Mouse (Mus musculus): ENCODE measurements around the gene Amz2.
A peak's percentile ranks its signal among the peaks of the same experiment; 100 is the strongest.

Amz2 gene

DNA sequence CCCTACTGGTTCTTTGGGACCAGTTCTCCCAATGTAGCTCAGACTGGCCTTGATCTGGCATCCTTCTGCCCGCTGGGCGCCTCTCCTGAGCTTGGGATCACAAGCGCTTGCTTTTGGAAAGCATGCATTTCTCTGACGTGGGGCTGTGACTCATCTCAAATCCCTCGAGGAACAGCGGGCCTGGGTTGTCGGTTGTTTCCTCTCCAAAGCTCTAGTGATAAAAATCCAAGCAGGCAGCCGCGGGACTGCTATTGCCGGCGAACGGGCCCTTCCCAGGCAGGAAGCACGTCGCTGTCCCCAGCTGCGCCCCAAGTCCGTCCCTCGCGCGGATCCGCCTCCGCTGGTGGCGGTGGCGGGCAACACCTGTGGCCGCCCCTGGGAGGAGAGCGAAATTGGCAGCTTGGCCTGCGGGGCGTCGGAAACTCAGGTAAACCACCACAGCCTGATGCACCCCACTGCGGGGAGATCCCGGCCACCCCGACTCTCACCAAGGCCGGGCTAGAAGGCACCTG, 14.1 kb downstream of the Amz2 start:
- H3K27me3 ChIP-seq (ENCODE audit: control insufficient read depth, insufficient read depth, low read length, poor library complexity, severe bottlenecking): no peaks in the 10 kb centered on the region
- peak; percentile 87 for DNase-seq (ENCODE audit: low read depth, low spot score)
- H3K36me3 ChIP-seq (ENCODE audit: control insufficient read depth, insufficient read depth, low read length, poor library complexity, severe bottlenecking): no peaks in the 10 kb centered on the region; the same call in 1 of the 2 replicates

DNA sequence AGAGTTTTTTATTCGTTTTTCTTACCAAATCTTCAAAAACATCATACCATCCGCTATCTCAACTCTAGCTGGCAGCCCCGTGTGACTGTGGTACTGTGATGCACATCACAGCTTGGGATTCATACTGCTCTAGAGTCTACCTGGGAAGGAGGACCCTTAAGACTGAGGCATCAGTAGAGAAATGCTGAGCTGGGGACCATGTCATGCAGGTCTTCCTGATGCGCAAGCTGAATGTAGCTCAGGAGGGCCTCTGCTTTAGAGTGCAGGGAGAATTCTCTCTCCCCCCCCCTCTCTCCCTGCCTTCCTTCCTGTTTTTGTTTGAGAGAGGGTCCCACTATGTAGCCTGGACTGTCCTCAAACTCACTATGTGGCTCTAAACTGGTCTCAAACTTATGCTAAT, 14.9 kb downstream of the Amz2 start:
- no peaks in the 10 kb centered on the region for H3K27me3 ChIP-seq (ENCODE audit: control insufficient read depth, insufficient read depth, low read length, poor library complexity, severe bottlenecking)
- no peak for DNase-seq (ENCODE audit: low read depth, low spot score)
- no peaks in the 10 kb centered on the region; the same call in 1 of the 2 replicates for H3K36me3 ChIP-seq (ENCODE audit: control insufficient read depth, insufficient read depth, low read length, poor library complexity, severe bottlenecking)

DNA sequence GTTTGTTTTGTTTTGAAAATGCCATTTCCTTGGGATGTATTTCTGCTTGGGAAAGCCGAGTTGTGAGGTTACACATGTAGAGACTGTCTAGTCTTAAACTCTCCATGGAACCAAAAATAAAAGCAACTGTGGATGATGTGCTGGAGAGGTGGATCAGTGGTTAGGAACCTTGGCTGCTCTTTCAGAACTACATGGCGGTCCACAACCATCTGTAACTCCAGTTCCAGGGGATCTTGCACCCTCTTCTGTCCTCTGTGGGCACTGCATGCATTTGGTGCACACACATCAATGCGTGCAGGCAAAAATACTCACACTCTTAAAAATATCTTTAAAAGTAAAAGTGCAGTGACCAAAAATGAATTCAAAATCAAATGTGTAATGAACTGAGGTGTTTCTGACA, 15.4 kb downstream of the Amz2 start:
- peak; percentile 85 for DNase-seq (ENCODE audit: low read depth, low spot score)

DNA sequence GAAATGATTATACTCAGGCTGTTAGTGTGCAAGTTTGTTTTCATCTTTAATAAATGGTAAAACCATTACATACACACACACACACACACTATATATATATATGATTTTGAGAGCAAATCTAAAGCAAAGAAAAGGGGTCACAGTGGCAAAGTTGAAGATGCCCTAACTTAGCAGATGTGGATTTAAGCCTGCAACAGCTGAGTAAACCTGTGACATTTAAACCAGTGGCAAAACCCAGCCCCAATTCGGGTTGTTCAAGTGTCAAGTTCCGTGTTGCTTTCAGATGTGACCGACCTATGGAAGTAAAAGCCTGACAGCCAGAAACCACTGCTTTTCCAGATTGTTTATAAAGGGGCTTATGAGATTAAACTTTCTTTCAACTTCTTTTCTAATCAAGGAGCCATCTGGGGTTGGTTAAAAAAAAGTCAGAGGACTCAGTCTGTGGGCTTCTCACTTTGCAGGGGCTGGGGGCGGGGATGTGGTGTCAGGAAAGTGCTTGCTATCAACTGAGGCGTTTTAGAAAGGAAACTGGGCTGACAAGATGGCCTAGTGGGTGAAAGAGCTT, 16.5 kb downstream of the Amz2 start:
- DNase-seq (ENCODE audit: low read depth, low spot score): no peak
- Histone ChIP-seq H3K36me3 (ENCODE audit: control insufficient read depth, insufficient read depth, low read length, poor library complexity, severe bottlenecking) (no peaks in the 10 kb centered on the region; the same call in 1 of the 2 replicates), H3K27me3 (ENCODE audit: control insufficient read depth, insufficient read depth, low read length, poor library complexity, severe bottlenecking) (no peaks in the 10 kb centered on the region)

More for the DNA sequence above, 15.4 kb downstream of the Amz2 start:
- no peaks in the 10 kb centered on the region; the same call in 1 of the 2 replicates for H3K36me3 ChIP-seq (ENCODE audit: control insufficient read depth, insufficient read depth, low read length, poor library complexity, severe bottlenecking)
- H3K27me3 ChIP-seq (ENCODE audit: control insufficient read depth, insufficient read depth, low read length, poor library complexity, severe bottlenecking): no peaks in the 10 kb centered on the region

DNA sequence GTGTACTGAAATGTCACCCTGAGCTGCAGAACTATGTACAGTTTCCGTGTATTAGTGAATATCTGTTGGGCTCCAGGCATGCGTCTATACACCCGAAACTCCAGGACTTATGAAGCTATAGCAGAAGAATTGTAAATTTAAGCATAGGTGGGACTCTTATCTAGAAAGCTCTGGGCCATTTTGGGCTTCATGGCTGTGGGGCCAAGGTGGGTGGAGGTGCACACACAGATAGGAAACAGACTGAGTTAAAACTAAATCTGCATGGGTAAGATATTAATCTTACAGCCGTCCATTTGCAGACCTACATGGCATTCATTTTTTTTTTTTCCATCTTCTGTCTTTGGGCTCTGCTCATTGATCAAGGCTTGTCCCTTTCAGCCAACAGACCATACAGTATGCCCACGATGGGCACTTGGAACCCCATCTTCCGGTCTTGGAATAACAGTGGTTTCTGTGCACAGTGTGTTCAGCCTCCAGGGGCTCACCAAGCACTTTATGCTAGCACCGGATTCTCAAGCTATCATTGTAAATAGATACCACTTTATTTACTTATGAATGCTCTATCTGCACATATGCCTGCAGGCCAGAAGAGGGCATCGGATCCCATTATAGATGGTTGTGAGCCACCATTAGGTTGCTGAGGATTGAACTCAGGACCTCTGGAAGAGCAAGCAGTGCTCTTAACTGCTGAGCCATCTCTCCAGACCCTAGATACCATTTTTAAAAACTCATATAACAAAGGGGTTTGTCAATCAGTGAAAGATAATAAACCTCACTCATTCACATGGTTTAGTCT, 17.9 kb downstream of the Amz2 start:
- Histone ChIP-seq H3K36me3 (ENCODE audit: control insufficient read depth, insufficient read depth, low read length, poor library complexity, severe bottlenecking) (no peaks in the 10 kb centered on the region; the same call in 1 of the 2 replicates), H3K27me3 (ENCODE audit: control insufficient read depth, insufficient read depth, low read length, poor library complexity, severe bottlenecking) (no peaks in the 10 kb centered on the region)
- DNase-seq (ENCODE audit: low read depth, low spot score): no peak

DNA sequence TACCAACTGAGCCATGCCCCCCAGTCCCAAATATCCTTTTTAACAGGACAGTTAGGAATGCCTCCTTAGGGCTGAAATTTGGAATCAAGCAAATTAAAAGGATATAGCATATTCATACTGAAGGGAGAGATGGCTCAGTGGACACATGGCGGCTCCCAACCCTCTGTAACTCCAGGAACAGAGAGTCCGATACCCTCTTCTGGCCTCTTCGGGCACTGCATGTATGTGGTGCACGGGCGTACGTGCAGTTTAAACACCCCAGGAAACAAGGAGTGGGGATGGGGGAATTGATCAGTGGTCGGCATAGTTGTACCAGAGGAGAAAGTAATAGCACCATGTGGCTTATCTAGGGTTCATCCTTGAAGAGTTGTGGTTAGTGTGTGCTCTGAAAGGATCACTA, 18.9 kb downstream of the Amz2 start:
- H3K36me3 ChIP-seq (ENCODE audit: control insufficient read depth, insufficient read depth, low read length, poor library complexity, severe bottlenecking): no peaks in the 10 kb centered on the region; the same call in 1 of the 2 replicates
- peak; percentile 39 for DNase-seq (ENCODE audit: low read depth, low spot score)
- no peaks in the 10 kb centered on the region for H3K27me3 ChIP-seq (ENCODE audit: control insufficient read depth, insufficient read depth, low read length, poor library complexity, severe bottlenecking)

DNA sequence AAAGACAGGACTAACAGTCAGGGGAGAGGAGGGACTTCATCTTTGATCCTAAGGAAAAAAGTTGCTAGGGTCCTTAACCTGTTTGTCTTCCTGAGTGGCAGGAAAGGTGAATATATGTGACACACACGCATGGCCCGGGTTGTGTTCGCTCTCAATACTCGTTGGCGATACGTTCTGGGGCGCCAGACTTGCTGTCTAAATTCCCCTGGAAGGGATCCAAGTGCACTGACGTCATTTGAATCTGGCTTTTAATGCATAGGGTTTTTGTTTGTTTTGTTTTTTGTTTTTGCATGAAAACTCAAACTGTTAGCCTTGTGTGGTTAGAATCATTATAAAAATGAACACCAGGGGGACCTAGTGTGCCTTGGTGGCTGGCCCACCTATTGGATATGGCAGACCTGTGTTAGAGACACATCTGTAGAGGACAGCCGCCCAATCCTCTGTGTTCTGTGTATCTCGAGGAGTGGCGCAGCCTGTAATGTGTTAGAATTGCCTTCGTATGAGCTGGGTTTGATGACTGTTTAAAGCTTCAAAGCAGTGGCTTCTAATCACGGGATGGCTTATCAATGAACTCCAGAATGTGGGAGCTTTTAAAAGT, 19.8 kb downstream of the Amz2 start:
- no peaks in the 10 kb centered on the region; the same call in none of the 2 replicates for H3K36me3 ChIP-seq (ENCODE audit: control insufficient read depth, insufficient read depth, low read length, poor library complexity, severe bottlenecking)
- peak; percentile 83 for DNase-seq (ENCODE audit: low read depth, low spot score)
- no peaks in the 10 kb centered on the region for H3K27me3 ChIP-seq (ENCODE audit: control insufficient read depth, insufficient read depth, low read length, poor library complexity, severe bottlenecking)

DNA sequence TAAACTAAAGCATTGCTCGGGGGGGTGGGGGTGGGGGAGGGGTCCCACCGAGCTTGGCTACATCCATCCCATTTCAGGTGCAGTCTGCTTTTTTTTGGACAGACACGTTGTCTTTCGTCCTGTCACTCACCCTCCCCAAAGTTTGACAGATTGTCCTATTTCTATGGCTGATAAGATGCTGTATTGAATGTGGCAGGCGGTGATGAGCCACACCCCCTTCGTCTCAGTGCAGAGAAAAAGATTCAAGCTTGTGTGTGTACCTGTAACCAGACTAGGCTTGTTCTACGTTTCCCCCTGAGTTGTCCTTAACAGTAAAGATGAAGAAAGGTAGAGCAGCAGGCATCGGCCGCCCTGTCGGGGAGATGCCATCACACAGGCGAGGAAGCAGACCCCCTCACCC, 25.4 kb downstream of the Amz2 start:
- Histone ChIP-seq H3K27me3 (ENCODE audit: control insufficient read depth, insufficient read depth, low read length, poor library complexity, severe bottlenecking) (no peaks in the 10 kb centered on the region), H3K36me3 (ENCODE audit: control insufficient read depth, insufficient read depth, low read length, poor library complexity, severe bottlenecking) (peaks cover 23% of the 10 kb centered on the region)
- no peak for DNase-seq (ENCODE audit: low read depth, low spot score)

DNA sequence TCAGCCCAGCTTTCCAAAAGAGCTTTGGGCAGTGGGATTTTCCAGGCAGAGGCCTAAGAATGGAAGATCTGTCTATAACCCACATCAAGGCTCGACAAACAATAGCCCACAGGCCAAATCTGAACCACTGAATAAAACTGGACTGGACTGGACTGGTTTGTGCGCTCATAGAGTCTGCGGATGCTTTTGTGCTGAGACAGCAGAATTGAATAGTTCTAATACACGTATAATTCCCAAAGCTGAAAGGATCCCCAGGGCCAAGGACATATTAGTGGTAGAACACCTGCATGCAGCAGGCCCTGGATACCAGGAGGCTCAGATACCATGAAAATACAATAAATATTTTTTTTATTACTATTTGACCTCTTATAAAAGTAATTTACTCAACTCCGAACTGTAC, 30.5 kb downstream of the Amz2 start:
- H3K36me3 ChIP-seq (ENCODE audit: control insufficient read depth, insufficient read depth, low read length, poor library complexity, severe bottlenecking): peaks cover 23% of the 10 kb centered on the region
- DNase-seq (ENCODE audit: low read depth, low spot score): no peak
- no peaks in the 10 kb centered on the region for H3K27me3 ChIP-seq (ENCODE audit: control insufficient read depth, insufficient read depth, low read length, poor library complexity, severe bottlenecking)

DNA sequence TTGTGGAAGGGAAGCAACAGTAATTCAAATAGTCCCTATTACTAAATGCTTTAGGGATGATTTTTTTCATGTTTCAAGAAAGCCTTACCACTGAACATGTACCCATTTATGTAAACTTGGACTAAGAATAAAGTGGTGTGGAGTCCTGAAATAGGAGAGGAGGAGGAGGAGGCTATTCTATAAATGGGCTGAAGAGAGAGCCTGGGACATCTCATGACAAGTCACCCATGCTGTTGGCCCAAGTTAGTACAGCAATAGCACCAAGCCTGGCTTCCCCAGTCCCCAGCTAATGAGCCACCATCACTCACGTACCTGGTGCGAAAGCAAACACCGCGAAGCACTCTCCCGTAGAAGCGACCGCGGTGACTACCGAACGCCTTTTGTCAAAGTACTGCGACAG, 32.4 kb downstream of the Amz2 start:
- H3K36me3 ChIP-seq (ENCODE audit: control insufficient read depth, insufficient read depth, low read length, poor library complexity, severe bottlenecking): peaks cover 20% of the 10 kb centered on the region
- DNase-seq (ENCODE audit: low read depth, low spot score): no peak

DNA sequence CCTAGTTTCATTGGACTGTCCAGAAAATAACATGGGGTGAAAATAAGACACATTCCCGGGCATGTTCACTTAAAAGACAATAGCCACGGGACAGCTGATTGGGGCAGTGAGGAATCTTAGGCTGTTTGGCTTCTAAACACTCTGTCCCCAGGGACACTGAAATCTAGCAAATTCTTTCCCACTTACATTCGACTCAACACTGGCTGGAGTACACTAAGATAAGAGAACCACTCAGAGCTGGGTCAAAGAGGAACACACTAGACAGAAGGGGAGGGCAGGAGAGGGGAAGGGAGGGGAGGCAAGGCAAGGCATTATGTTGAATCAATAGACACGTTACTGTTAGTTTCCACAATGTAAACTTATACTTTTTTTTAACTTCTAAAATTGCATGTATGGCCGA, 34.8 kb downstream of the Amz2 start:
- Histone ChIP-seq H3K36me3 (ENCODE audit: control insufficient read depth, insufficient read depth, low read length, poor library complexity, severe bottlenecking) (peaks cover 12% of the 10 kb centered on the region; the same call in 1 of the 2 replicates), H3K27me3 (ENCODE audit: control insufficient read depth, insufficient read depth, low read length, poor library complexity, severe bottlenecking) (no peaks in the 10 kb centered on the region)
- no peak for DNase-seq (ENCODE audit: low read depth, low spot score)

More for the DNA sequence above, 32.4 kb downstream of the Amz2 start:
- H3K27me3 ChIP-seq (ENCODE audit: control insufficient read depth, insufficient read depth, low read length, poor library complexity, severe bottlenecking): no peaks in the 10 kb centered on the region

DNA sequence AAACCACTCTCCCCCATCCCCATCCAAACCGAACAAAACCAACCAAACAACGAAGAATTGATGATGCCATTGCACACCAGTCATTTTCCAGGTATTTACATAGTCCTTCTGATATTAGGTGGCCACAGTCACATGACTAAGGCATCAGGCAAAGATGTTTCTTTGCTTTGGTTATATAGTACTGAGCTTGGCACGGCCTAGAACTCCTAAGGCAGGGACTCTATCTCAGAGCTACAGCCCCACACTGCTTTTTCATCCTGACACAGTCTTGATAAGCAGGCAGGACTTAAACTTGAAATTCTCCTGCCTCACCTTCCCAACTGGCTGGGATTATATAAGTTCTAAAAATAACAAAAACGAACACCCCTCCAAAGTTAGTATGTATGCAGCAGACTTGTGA, 39.3 kb downstream of the Amz2 start:
- Histone ChIP-seq H3K27me3 (ENCODE audit: control insufficient read depth, insufficient read depth, low read length, poor library complexity, severe bottlenecking) (no peaks in the 10 kb centered on the region), H3K36me3 (ENCODE audit: control insufficient read depth, insufficient read depth, low read length, poor library complexity, severe bottlenecking) (peaks cover 8% of the 10 kb centered on the region; the same call in 1 of the 2 replicates)
- DNase-seq (ENCODE audit: low read depth, low spot score): no peak

DNA sequence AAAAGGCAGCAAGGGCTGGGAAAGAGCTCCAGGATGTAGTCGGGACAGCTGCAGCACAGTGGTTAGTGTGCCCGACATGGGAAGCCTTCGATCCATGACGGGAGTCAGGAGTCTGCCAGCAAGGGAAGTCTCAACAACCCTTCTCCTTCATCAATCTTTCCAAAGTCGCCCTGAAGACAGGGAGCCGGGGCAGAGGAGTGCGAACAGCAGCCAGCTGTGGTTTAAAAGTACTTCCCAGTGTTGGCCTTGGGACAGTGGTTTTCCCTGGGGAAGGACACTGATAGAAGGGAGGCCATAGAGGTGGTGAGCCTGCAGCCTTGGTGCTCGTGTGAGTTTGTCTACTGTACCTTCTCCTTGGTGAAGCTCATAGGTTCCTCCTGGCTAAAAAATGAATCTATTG, 41.2 kb downstream of the Amz2 start:
- Histone ChIP-seq H3K36me3 (ENCODE audit: control insufficient read depth, insufficient read depth, low read length, poor library complexity, severe bottlenecking) (peaks cover 4% of the 10 kb centered on the region; the same call in 1 of the 2 replicates), H3K27me3 (ENCODE audit: control insufficient read depth, insufficient read depth, low read length, poor library complexity, severe bottlenecking) (no peaks in the 10 kb centered on the region)
- DNase-seq (ENCODE audit: low read depth, low spot score): no peak

DNA sequence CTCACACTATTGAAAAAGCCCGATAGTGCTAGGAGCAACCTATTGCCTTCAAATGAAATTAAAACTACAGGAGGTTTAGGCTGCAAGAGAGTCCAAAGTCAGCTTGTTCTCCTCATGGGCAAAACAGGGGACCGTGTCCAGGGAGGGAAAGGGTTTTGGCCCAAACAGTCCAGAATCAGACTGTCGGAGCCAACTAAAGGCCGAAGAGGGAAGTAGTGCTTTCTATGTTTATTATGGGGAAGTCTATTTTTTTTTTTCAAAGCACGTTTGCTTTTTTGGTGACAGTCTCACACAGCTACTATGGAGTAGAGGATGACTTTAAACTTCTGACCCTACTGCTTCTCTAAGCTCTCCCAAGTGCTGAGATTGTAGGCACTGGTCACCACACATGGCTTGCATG, 42.4 kb downstream of the Amz2 start:
- peak; percentile 50 for DNase-seq (ENCODE audit: low read depth, low spot score)
- H3K36me3 ChIP-seq (ENCODE audit: control insufficient read depth, insufficient read depth, low read length, poor library complexity, severe bottlenecking): peaks cover under 1% of the 10 kb centered on the region; the same call in 1 of the 2 replicates
- H3K27me3 ChIP-seq (ENCODE audit: control insufficient read depth, insufficient read depth, low read length, poor library complexity, severe bottlenecking): no peaks in the 10 kb centered on the region

DNA sequence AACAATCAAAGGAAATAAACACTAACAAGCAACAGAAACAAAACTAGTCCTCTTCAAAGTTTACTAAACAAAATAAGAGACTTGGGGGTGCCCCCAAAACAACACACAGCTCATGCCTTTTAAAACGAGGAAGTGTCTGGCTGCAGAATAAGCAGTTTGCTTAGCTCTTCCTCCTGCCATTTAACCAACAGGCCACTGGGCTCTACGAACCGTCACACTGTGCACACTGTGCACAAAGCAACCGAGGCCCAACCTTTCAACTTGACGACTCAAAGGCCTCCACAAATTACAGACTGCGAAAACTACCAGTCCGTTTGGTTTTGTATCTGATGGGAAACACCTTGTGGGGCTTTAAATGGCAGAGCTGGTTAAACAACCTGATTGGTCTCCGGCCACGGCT, 44.4 kb downstream of the Amz2 start:
- no peaks in the 10 kb centered on the region for H3K27me3 ChIP-seq (ENCODE audit: control insufficient read depth, insufficient read depth, low read length, poor library complexity, severe bottlenecking)
- DNase-seq (ENCODE audit: low read depth, low spot score): peak; percentile 72
- no peaks in the 10 kb centered on the region; the same call in 1 of the 2 replicates for H3K36me3 ChIP-seq (ENCODE audit: control insufficient read depth, insufficient read depth, low read length, poor library complexity, severe bottlenecking)
